Comparison of ENCODE assay signal across 12 mouse cellular contexts in the genomic region with DNA sequence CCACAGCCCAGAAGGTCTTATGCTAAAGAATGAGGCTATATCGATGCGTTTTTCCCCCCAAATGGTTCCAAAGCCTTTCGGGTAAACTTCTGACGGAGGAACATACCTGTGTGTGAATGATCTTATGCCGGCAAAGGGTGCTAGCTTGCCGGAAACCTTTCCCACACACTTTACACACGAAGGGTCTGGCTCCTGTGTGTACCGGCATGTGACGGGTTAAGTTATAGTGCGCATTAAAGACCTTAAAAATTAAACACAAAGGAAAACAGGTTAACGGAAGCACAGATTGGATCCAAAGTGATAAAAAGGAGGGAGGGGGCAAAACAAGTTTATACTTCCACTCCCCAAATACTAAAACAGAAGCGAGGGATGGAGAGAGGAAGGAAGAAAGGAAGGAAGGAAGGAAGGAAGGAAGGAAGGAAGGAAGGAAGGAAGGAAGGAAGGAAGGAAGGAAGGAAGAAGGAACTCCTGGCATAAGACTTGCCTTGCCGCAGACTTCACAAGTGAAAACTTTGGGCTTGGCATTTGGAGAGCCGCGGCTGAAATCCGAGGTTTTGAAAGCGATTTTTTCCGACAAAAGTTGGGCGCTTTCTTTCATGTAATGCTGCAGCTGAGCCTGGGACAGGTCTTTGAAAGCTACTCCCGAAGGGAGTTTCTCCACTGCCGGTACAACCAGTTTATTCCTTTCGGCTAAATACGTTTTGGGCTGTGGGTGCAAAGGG. TPM values are rescaled to one million over a fixed set of nuclear protein-coding genes. Genes with fewer than 3 reads are reported as not detected.
DNase-seq lines count a peak whose midpoint lies in the region; ATAC-seq and TF ChIP-seq lines count a peak whose summit lies in the region.
"Had no signal": no experiment of that assay in that cellular context is flagged by ENCODE, and none has a peak within 500 bp of the region (broad histone marks: within the 10 kb centered on the region; RNA-seq: fewer than 3 reads in every experiment).

No protein-coding gene starts in this region.

- peaks cover 84% of the 10 kb centered on the region for H3K27me3 ChIP-seq in heart, embryonic 11.5 days (ENCODE audit: control insufficient read depth, insufficient read depth, low read length)
- H3K27me3 ChIP-seq in lung, embryonic 14.5 days (ENCODE audit: insufficient read depth, low read length), result peaks cover 93% of the 10 kb centered on the region
- peaks cover 66% of the 10 kb centered on the region for H3K27me3 ChIP-seq in forebrain, embryonic 15.5 days
- peaks cover 88% of the 10 kb centered on the region for H3K27me3 ChIP-seq in neural tube, embryonic 11.5 days (ENCODE audit: control insufficient read depth, insufficient read depth, low read length)
- H3K27me3 ChIP-seq in cerebellum, adult 2 months (ENCODE audit: control insufficient read depth, insufficient read depth, low read length), result peaks cover 19% of the 10 kb centered on the region

- intact Hi-C loops in heart, postnatal 25 days (cut with DNase I), result no loop called here

- H3K9ac ChIP-seq in heart, embryonic 11.5 days (ENCODE audit: low read depth, low read length), result no peak overlapping the region
- no peak overlapping the region for H3K9ac ChIP-seq in lung, embryonic 14.5 days
- H3K9ac ChIP-seq in forebrain, embryonic 15.5 days (replicated peaks), result no peak overlapping the region
- no peak overlapping the region for H3K9ac ChIP-seq in neural tube, embryonic 11.5 days (ENCODE audit: low read length)

- WGBS in heart, embryonic 11.5 days (ENCODE audit: insufficient replicate concordance), result 2% methylated on average over 23 of the region's 23 CpGs
- 2% methylated on average over 23 of the region's 23 CpGs for WGBS in lung, embryonic 14.5 days
- 3% methylated on average over 23 of the region's 23 CpGs for WGBS in forebrain, embryonic 15.5 days
- WGBS in neural tube, embryonic 11.5 days, result 0% methylated on average over 23 of the region's 23 CpGs
- 3% methylated on average over 23 of the region's 23 CpGs for WGBS in cerebellum, adult 2 months

- no peaks in the 10 kb centered on the region for H3K36me3 ChIP-seq in heart, embryonic 11.5 days (ENCODE audit: control insufficient read depth, insufficient read depth, low read length)
- H3K36me3 ChIP-seq in lung, embryonic 14.5 days (ENCODE audit: insufficient read depth), result no peaks in the 10 kb centered on the region
- no peaks in the 10 kb centered on the region for H3K36me3 ChIP-seq in forebrain, embryonic 15.5 days
- no peaks in the 10 kb centered on the region for H3K36me3 ChIP-seq in neural tube, embryonic 11.5 days (ENCODE audit: control insufficient read depth, insufficient read depth, low read length)

- DNase-seq in heart, postnatal 25 days (ENCODE audit: low spot score), result no peak
- DNase-seq in lung, embryonic 14.5 days, result peak; percentile 39
- no peak for DNase-seq in lung, postnatal 4 days
- DNase-seq in neural tube, embryonic 11.5 days (ENCODE audit: low spot score), result peak; percentile 51
- no peak for DNase-seq in cerebellum, adult 2 months
- DNase-seq: right cerebral cortex, postnatal 14 days had no signal

- H3K4me2 ChIP-seq in heart, embryonic 11.5 days, result peak overlapping the region; percentile 78
- H3K4me2 ChIP-seq in lung, embryonic 14.5 days, result peak overlapping the region; percentile 65; the same call in 1 of the 2 replicates
- H3K4me2 ChIP-seq in forebrain, embryonic 15.5 days (replicated peaks), result peak overlapping the region; percentile 21
- H3K4me2 ChIP-seq in neural tube, embryonic 11.5 days (ENCODE audit: low read depth), result peak overlapping the region; percentile 27; the same call in 1 of the 2 replicates

- no peak for ATAC-seq in heart, embryonic 11.5 days (replicated peaks; ENCODE audit: insufficient number of reproducible peaks, low FRiP score, low TSS enrichment)
- no peak for ATAC-seq in lung, embryonic 14.5 days (ENCODE audit: insufficient read depth)
- no peak for ATAC-seq in forebrain, embryonic 15.5 days (replicated peaks)
- ATAC-seq in neural tube, embryonic 11.5 days (ENCODE audit: insufficient read depth, low FRiP score, low TSS enrichment), result no peak
- no peak for ATAC-seq in granulocyte monocyte progenitor cell, adult 5-6 weeks (replicated peaks; ENCODE audit: poor library complexity, severe bottlenecking)

- H3K4me3 ChIP-seq in heart, embryonic 11.5 days (ENCODE audit: low read depth, low read length), result peak overlapping the region; percentile 45
- peak overlapping the region; percentile 37 for H3K4me3 ChIP-seq in lung, embryonic 14.5 days (ENCODE audit: low read depth, low read length)
- H3K4me3 ChIP-seq in forebrain, embryonic 15.5 days, result peak overlapping the region; percentile 21
- no peak overlapping the region for H3K4me3 ChIP-seq in neural tube, embryonic 11.5 days (ENCODE audit: low read depth, low read length)
- no peak overlapping the region for H3K4me3 ChIP-seq in cerebellum, adult 2 months (replicated peaks; ENCODE audit: insufficient read depth, low read depth, low read length)

- H3K9me3 ChIP-seq in heart, embryonic 11.5 days (replicated peaks; ENCODE audit: control insufficient read depth, low read length), result no peaks in the 10 kb centered on the region
- no peaks in the 10 kb centered on the region for H3K9me3 ChIP-seq in lung, embryonic 14.5 days (ENCODE audit: low read depth, low read length)
- no peaks in the 10 kb centered on the region for H3K9me3 ChIP-seq in forebrain, embryonic 15.5 days
- no peaks in the 10 kb centered on the region for H3K9me3 ChIP-seq in neural tube, embryonic 11.5 days (ENCODE audit: control insufficient read depth, low read length)

- no peak overlapping the region for H3K27ac ChIP-seq in heart, embryonic 11.5 days (ENCODE audit: low read depth, low read length)
- H3K27ac ChIP-seq in lung, embryonic 14.5 days (ENCODE audit: low read depth), result no peak overlapping the region
- H3K27ac ChIP-seq in forebrain, embryonic 15.5 days (replicated peaks), result no peak overlapping the region
- H3K27ac ChIP-seq in neural tube, embryonic 11.5 days (ENCODE audit: low read depth, low read length), result no peak overlapping the region
- H3K27ac ChIP-seq in cerebellum, adult 2 months (ENCODE audit: insufficient read depth, low read length), result no peak overlapping the region

- no peak for TF ChIP-seq POLR2A in cerebellum, adult 2 months (IDR thresholded peaks at IDR 0.05; ENCODE audit: borderline replicate concordance, insufficient read depth, low read length)

- H3K4me1 ChIP-seq in heart, embryonic 11.5 days (ENCODE audit: control insufficient read depth, insufficient read depth, low read length), result peaks cover 8% of the 10 kb centered on the region; the same call in 1 of the 2 replicates
- H3K4me1 ChIP-seq in lung, embryonic 14.5 days (ENCODE audit: insufficient read depth), result no peaks in the 10 kb centered on the region
- peaks cover 34% of the 10 kb centered on the region for H3K4me1 ChIP-seq in forebrain, embryonic 15.5 days
- H3K4me1 ChIP-seq in neural tube, embryonic 11.5 days (ENCODE audit: control insufficient read depth, insufficient read depth, low read length), result 0 out of 2 replicates have a peak, but pooled peaks cover 4% of the 10 kb centered on the region
- no peaks in the 10 kb centered on the region for H3K4me1 ChIP-seq in cerebellum, adult 2 months (ENCODE audit: control insufficient read depth, insufficient read depth, low read length)

- no peak for TF ChIP-seq CTCF in lung, embryonic 14.5 days (IDR thresholded peaks at IDR 0.05; ENCODE audit: low read depth)
- no peak for TF ChIP-seq CTCF in cerebellum, adult 2 months (IDR thresholded peaks at IDR 0.05; ENCODE audit: borderline replicate concordance, insufficient read depth, low read depth, low read length)

RNA-seq across cellular contexts. Expression of a gene that starts 1.2 kb away (rescaled TPM):
- not detected in 2 replicates for polyA plus RNA-seq in heart, embryonic 11.5 days (2014; fragmentation: Nextera tagmentation; extraction: Ambion mirVana)
- not detected for total RNA-seq in heart, postnatal 25 days (2021)
- not detected in 2 replicates for polyA plus RNA-seq in lung, embryonic 14.5 days (2014; fragmentation: Nextera tagmentation; extraction: Ambion mirVana)
- 7.1 and 13.1 TPM in 2 replicates for polyA plus RNA-seq in forebrain, embryonic 15.5 days (2015; fragmentation: Nextera tagmentation; extraction: Ambion mirVana)
- polyA plus RNA-seq in neural tube, embryonic 11.5 days (2014; fragmentation: Nextera tagmentation; extraction: Ambion mirVana), result not detected in 2 replicates
- not detected in 2 replicates for total RNA-seq in granulocyte monocyte progenitor cell, adult 5-6 weeks (2014; fragmentation: Nextera tagmentation)
- not detected in 2 replicates for total RNA-seq in granulocyte monocyte progenitor cell, adult 5-6 weeks (2017)
- 0.03 TPM in 1 of 2 replicates, not detected in the other for polyA plus RNA-seq in cerebellum, adult 2 months (2012; rRNA removed)
- total RNA-seq: gastrocnemius, postnatal 4 days; liver, adult 2 months had no signal
- polyA plus RNA-seq: C2C12; liver, adult 2 months had no signal

Comparison
In these comparisons a context has a peak if more than half of its experiments do, and no peak if none do; other contexts are left out.
1. DNase-seq: peak in lung, embryonic 14.5 days (single experiment) and neural tube, embryonic 11.5 days (single experiment); none in heart, postnatal 25 days (single experiment), lung, postnatal 4 days (0 of 2) and cerebellum, adult 2 months (0 of 2).
2. H3K4me2 ChIP-seq: peak in every context shown above with its lines; median percentile 78 in heart, embryonic 11.5 days; 65 in lung, embryonic 14.5 days; 27 in neural tube, embryonic 11.5 days; 21 in forebrain, embryonic 15.5 days.
3. H3K4me3 ChIP-seq: peak in heart, embryonic 11.5 days (single experiment), lung, embryonic 14.5 days (single experiment) and forebrain, embryonic 15.5 days (single experiment); none in neural tube, embryonic 11.5 days (single experiment) and cerebellum, adult 2 months (single experiment).